Mouse (Mus musculus): ENCODE measurements around the gene Slamf9.

Slamf9 gene

DNA sequence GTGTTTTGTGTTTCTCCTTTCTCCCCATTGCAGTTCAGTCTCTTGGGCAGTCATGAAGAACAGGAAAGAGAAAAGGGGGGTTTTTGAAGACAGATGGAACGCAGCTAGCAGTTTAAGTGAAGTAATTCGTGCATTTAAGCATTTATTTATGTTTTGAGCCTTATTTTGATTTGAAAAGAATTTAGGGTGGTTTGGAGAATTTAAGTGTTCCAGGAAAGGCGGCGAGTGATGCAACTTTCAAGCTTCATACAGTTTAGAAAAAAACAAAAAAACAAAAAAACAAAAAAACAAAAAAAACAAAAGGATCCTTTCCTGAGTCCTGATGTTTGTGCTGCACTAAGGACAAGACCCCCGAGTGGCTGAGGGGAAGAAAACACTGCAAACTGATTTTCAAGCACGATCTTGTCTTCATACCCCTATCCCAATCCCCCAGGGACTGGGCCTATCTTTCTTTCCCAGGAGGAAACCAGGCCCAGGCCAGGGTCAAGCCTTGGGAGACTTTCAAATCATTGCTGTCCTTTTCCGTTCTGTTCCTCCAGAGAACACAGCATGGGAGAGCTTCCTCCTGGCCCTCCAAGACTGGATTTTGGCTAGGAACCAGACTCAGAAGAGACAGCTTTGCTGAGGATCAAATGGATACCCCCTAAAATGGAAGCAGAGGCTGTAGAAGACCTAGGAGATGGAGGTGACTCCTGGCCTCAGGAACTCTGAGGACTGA lies 39.6 kb downstream of the Slamf9 start:
- no peak for DNase-seq (ENCODE audit: low spot score)

- no peak for DNase-seq (ENCODE audit: low spot score)
Measured at GRCm38 (mm10) chr1:172515396-172515795, 40.2 kb downstream of the Slamf9 start.

DNA sequence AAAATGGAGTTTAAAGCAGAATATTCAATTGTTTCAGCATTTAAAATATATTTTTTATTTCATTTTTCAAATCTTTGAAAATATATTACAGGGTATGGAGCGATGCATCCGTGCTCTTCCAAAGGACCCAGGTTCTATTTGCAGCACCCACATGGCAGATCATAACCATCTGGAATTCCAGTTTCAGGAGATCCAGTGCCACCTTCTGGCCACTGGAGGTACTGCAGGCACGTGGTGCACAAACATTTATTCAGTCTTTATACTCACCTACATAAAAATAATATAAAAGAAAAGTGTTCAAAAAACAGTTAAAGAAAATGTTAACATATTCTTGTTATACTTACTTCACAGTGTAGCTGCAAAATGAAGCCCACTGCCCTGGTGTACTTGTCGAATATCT lies 42.9 kb downstream of the Slamf9 start:
- DNase-seq (ENCODE audit: low spot score) = no peak

GRCm38 (mm10) chr1:172519644-172520043 lies 44.5 kb downstream of the Slamf9 start:
- DNase-seq (ENCODE audit: low spot score) = no peak

- peak; percentile 95 for DNase-seq (ENCODE audit: low spot score)
Measured at GRCm38 (mm10) chr1:172520576-172521440, 45.6 kb downstream of the Slamf9 start, which contains the start of gene Cfap45. Cfap45 (plus strand) TSS chr1:172520801.

DNA sequence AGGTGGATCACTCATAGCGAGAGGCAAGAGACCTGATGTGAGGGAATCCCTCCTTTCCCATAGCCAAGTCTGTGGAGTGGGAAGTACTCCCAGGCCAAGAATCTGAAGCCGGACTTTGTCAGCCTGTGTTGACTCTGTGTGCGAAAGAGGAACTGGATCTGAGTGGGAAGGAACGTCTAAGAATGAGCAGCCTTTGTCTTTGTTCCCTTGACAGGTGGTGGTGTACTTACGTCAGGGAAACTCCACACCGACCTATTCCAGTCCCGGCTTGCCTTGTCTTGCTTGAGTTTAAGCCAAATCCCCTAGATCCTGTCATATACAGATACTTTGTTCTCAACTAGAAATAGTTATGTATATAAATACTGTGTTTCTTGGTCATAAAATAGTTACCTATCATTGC lies 47.4 kb downstream of the Slamf9 start:
- no peak for DNase-seq (ENCODE audit: low spot score)

GRCm38 (mm10) chr1:172523699-172524101 lies 48.5 kb downstream of the Slamf9 start:
- no peak for DNase-seq (ENCODE audit: low spot score)

GRCm38 (mm10) chr1:172525027-172525764 lies 50.0 kb downstream of the Slamf9 start:
- DNase-seq (ENCODE audit: low spot score) = peak; percentile 48

- no peak for DNase-seq (ENCODE audit: low spot score)
Measured at GRCm38 (mm10) chr1:172525971-172526370, 50.8 kb downstream of the Slamf9 start.

DNA sequence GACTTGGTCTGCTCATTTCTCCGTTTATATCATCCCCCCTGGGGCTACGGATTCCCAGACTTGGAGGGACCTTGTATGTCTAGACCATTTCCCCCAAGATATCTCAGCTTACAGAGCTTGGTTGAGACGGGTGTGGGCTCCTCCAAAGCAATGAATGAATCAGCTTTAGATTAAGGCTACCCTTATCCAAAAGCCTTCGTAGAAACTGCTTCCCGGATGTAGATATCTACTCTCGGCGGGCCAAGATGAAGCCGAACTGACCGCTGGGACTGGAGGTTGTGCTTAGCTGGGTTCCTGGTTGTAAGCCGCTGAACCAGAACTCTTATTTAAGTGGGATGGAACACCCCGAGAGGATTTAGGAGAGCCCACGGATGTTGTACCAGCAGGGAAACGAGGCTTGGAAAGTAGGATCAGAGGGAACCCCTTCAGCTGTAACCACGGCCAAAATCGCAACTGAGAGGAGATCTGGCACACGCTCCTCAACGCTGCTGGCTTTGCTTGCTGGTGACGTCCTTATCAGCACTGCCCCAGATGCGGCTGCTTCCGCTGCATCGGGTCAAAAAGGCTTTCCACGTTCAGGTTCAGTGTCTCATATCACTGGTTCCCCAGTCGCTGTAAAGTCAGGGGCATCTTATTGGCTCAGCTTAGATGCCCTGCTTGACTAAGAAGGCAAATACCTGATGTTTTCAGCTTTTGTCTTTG lies 51.4 kb downstream of the Slamf9 start:
- DNase-seq (ENCODE audit: low spot score) = no peak

DNA sequence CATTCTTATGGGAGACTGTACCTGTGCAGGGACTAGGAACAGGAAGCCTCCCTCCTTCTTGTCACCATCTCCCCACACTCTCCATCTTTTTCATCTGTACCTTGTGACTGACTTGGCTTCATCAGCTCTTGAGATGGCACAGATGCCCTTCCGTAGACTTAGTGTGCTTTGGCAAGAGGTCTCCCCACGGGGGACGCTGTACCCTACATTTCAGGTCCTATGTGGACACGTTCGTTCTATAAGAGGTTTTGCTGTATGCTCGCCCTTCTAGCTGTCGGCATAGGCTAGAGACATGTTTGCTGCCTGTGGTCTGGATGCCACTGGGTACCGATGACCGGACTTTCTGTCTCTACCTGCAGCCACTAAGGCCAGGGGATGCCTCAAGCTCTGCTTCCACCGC lies 52.3 kb downstream of the Slamf9 start:
- no peak for DNase-seq (ENCODE audit: low spot score)

All from retina, embryonic 14.5 days (tissue).